Mouse (Mus musculus) stomach, embryonic 15.5 days (tissue): ENCODE measurements around the gene Zfp217. TPM values are rescaled to one million over a fixed set of nuclear protein-coding genes. Genes with fewer than 3 reads are reported as not detected.

Experiments
- ATAC-seq: fragments of 200-750 bp; cut with Nextera tagmentation; 2 replicates; pipeline ENCODE4 v1.8.0; 2017; ENCODE audit warnings: low read depth, moderate number of reproducible peaks, moderate TSS enrichment; ENCODE audit not compliant: insufficient read depth, low FRiP score
- H3K27ac ChIP-seq: fragments of 300-500 bp; sonication (generic); 2 replicates; pipeline ENCODE4 v1.5.1; 2015; ENCODE audit warnings: mild to moderate bottlenecking, inconsistent platforms
- H3K27me3 ChIP-seq: fragments of 300-500 bp; sonication (generic); replicated peaks from 2 replicates; pipeline ENCODE4 v1.6.1; 2015; ENCODE audit warnings: inconsistent platforms
- H3K36me3 ChIP-seq: fragments of 300-500 bp; sonication (generic); 2 replicates; pipeline ENCODE4 v1.6.1; 2015; ENCODE audit warnings: inconsistent platforms
- H3K4me1 ChIP-seq: fragments of 300-500 bp; sonication (generic); 2 replicates; pipeline ENCODE4 v1.6.1; 2015; ENCODE audit warnings: inconsistent platforms
- H3K4me2 ChIP-seq: fragments of 300-500 bp; sonication (generic); 2 replicates; pipeline ENCODE4 v1.6.1; 2015; ENCODE audit warnings: mild to moderate bottlenecking, inconsistent platforms
- H3K4me3 ChIP-seq: fragments of 300-500 bp; sonication (generic); replicated peaks from 2 replicates; pipeline ENCODE4 v1.5.1; 2015; ENCODE audit warnings: inconsistent platforms
- H3K9ac ChIP-seq: fragments of 300-500 bp; sonication (generic); 2 replicates; pipeline ENCODE4 v1.6.1; 2015; ENCODE audit warnings: inconsistent platforms
- H3K9me3 ChIP-seq: fragments of 300-500 bp; sonication (generic); 2 replicates; pipeline ENCODE4 v1.6.1; 2016; ENCODE audit warnings: inconsistent platforms
- WGBS: fragments of 180-500 bp; shearing (Covaris S2); methylation state at CpG from one replicate; pipeline ENCODE4 v1.1.7; 2015; 5-methylcytosine and 5-hydroxymethylcytosine counted together
- polyA plus RNA-seq: library from polyadenylated mRNA; unstranded; fragments of >200 nt; fragmentation: Nextera tagmentation; extraction: Ambion mirVana; gene quantifications from 2 replicates; pipeline ENCODE4 v1.2.1, GENCODE M21; 2015

Gene Zfp217
- polyA plus RNA-seq, 1 experiment from 2014 or later, result 4.0 TPM

DNA sequence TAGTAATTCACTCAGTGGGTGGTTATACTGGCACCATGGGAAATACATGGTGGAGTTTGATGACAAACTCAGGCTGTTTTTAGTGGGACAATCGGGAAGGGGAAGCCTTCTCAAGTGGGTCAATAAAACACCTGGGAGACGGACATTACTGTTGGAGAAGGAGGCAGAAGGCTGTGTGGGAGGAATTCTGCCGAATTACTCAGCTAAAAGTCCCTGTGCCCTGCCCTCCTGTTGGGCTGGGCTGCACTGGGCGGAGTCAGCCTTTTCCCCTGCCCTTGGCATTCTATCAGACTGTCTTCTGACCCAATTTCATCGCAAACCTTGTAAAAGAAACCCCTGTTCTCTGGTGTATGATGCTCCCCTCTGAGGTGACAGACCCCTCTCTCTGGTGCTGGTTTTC is 10.3 kb upstream of the Zfp217 start:
- no peaks in the 10 kb centered on the region for H3K27me3 ChIP-seq
- WGBS, result 38% methylated on average over 5 of the region's 5 CpGs
- no peak overlapping the region for H3K4me2 ChIP-seq
- H3K4me1 ChIP-seq, result peaks cover 19% of the 10 kb centered on the region
- H3K36me3 ChIP-seq, result no peaks in the 10 kb centered on the region
- H3K4me3 ChIP-seq, result no peak overlapping the region
- H3K9me3 ChIP-seq, result no peaks in the 10 kb centered on the region
- H3K27ac ChIP-seq, result no peak overlapping the region
- ATAC-seq, result peak; percentile 81
- H3K9ac ChIP-seq, result no peak overlapping the region

DNA sequence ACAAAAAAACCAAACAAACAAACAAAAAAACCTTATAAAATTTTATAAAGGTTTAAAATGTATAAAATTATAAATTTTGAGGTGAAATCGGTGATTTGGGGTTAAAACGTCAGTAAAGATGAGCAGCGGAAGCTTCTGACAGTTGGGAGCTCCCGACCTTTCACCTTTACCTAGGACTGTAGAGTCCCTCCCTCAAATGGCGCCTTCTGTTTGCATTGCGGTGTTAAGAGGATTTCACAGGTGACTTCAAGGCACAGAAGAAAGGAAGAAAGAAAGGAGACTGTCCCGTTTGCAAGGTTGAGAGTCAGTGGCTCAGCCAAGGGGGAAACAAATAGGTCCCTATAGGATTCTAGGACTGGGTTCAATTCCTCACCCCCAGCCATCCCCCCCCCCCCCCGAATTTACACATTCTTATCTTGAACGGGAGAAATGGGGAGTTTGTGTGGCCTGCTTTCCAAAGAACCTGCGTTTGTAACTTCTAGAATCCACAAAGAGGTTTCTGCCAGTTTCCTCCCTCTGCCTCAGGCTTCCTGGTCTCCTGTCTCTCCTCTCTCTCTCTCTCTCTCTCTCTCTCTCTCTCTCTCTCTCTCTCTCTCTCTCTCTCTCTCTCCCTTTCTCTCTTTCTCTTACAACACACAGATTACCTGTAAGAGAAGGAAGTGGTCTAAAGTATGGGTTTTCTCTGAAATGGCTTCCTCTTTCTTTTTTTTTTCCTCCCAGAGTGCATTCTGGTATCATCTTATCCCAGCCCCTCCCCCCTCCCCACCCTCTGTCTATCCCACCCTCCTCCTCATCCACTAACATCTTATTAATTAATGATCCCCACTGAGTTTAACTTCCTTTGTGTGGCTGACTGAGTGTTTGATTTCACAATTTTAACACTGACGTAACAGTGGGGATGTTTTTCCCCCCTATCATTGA is 9.6 kb upstream of the Zfp217 start:
- Histone ChIP-seq H3K4me1 (peaks cover 25% of the 10 kb centered on the region), H3K4me2 (no peak overlapping the region), H3K4me3 (no peak overlapping the region), H3K9me3 (no peaks in the 10 kb centered on the region), H3K9ac (no peak overlapping the region), H3K27ac (no peak overlapping the region), H3K36me3 (no peaks in the 10 kb centered on the region), H3K27me3 (no peaks in the 10 kb centered on the region)
- 42% methylated on average over 11 of the region's 11 CpGs for WGBS
- no peak for ATAC-seq

DNA sequence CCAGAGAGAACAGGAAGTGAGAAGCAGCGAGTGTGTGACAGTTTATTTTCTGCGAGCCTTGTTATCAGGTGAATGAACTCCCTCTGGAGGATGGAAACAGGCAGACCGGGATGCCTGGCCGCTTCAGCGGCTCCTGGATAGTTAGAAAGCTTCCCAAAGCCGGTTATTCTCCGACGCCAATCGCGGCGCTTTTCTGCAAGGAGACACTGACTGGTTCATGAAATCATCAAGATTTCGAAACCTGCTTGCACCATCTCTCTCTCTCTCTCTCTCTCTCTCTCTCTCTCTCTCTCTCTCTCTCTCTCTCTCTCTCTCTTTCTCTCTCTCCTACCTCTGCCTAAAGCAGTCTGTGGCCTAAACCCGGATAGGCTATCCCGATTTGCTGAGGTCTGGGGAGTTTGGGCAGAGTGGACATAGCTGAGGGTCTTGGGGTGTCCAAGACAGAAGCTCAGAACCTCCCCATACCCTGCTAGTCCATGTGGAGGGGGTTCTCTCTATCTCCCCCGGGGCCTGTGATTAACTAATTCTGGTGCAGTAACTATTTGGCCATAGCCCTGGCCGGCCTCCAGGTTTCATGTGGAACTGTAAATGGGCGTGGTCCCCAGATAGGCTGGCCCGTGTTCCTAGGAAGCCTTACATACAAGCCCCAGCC is 7.3 kb upstream of the Zfp217 start:
- peak; percentile 54; the same call in 1 of the 2 replicates for ATAC-seq

DNA sequence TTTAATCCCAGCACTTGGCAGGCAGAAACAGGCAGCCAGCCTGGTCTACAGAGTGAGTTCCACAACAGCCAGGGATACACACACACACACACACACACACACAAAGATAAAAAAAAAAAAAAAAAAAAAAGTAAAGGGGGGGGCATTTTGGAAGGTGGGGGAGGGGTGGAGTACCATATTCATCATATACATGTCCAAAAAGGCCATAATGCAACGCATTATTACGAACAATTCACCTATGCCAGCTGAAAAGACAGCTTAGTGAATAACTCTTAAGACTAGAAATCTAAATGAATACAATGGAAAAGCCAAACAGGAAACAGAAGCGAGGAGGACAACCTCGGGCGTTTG is 6.8 kb upstream of the Zfp217 start:
- peak overlapping the region; percentile 66 for H3K4me2 ChIP-seq
- ATAC-seq, result no peak

More for the DNA sequence above, 7.3 kb upstream of the Zfp217 start:
- Histone ChIP-seq H3K4me2 (peak overlapping the region; percentile 66), H3K9ac (no peak overlapping the region), H3K4me1 (peaks cover 31% of the 10 kb centered on the region), H3K27me3 (no peaks in the 10 kb centered on the region), H3K36me3 (no peaks in the 10 kb centered on the region), H3K27ac (peak overlapping the region; percentile 84), H3K9me3 (no peaks in the 10 kb centered on the region), H3K4me3 (peak overlapping the region; percentile 33)
- WGBS, result 5% methylated on average over 18 of the region's 18 CpGs

DNA sequence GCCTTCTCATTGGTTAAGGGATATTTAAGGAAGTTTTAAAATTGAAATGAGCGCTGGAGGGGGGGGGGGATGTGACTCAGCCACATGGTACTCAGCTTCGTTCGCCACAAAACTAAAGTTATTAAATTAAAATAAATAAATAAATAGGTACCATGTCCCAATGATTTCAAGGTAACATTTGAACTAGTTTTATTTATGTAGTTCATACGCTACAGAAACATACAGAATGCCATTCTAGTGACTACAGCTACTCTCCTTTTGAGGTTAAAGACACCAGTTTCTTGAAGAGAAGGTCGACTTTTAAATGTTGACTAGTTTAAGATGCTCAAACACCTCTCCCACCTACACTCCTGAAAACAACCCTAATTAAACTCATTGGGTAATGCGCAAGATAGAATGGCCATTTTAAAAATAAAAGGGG is 6.4 kb upstream of the Zfp217 start:
- Histone ChIP-seq H3K9ac (no peak overlapping the region), H3K4me2 (peak overlapping the region; percentile 66), H3K27ac (peak overlapping the region; percentile 84; the same call in 1 of the 2 replicates), H3K27me3 (no peaks in the 10 kb centered on the region), H3K4me3 (peak overlapping the region; percentile 33; the same call in 1 of the 2 replicates), H3K36me3 (no peaks in the 10 kb centered on the region), H3K4me1 (peaks cover 31% of the 10 kb centered on the region), H3K9me3 (no peaks in the 10 kb centered on the region)
- no peak for ATAC-seq
- WGBS, result 29% methylated on average over 6 of the region's 6 CpGs

More for the DNA sequence above, 6.8 kb upstream of the Zfp217 start:
- Histone ChIP-seq H3K27me3 (no peaks in the 10 kb centered on the region), H3K4me1 (peaks cover 31% of the 10 kb centered on the region), H3K4me3 (peak overlapping the region; percentile 33), H3K27ac (peak overlapping the region; percentile 84), H3K36me3 (no peaks in the 10 kb centered on the region), H3K9me3 (no peaks in the 10 kb centered on the region), H3K9ac (no peak overlapping the region)
- 3% methylated on average over 5 of the region's 5 CpGs for WGBS

DNA sequence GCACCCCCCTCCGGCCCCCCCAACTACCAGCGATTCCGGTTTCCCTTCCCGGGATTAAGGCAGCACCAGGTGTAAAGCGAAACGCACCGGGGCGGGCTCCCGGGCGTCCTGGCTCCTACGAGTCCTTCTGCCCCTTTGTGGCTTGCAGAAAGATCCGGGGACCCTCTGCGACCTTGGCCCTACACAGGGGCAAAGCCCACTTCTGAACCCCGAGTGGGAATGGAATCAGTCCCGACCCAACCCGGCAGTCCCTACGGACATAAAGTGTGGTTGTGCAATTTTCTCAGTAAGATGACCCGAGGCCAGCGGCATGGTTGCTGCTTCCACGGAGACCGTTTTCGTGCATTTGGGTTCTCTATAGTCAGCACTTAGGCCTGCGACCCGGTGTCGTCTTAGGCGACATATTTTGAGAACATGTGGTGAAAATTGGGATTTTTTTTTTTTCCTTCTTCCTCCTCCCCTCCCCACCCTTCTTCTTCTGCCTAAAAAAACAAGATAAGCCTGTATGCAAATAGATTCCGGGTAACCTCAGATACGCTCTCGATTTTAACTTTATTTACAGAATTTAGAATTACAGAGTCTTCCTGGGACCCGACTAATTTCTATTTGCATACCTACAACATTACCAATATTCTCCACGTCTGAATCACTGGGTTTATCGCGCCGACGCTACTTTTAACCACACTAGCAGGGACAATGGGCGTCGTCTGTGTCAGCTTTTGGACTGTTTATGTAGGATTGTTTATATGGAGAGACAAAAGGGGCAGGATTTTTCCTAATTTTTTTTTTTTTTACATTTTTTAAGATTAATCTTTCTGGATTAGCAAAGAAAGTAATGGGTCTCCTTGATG is 5.7 kb upstream of the Zfp217 start:
- H3K4me1 ChIP-seq, result peaks cover 31% of the 10 kb centered on the region
- WGBS, result 5% methylated on average over 37 of the region's 37 CpGs
- peak overlapping the region; percentile 32; the same call in 1 of the 2 replicates for H3K9ac ChIP-seq
- H3K27me3 ChIP-seq, result no peaks in the 10 kb centered on the region
- no peak for ATAC-seq
- peak overlapping the region; percentile 81 for H3K27ac ChIP-seq
- H3K36me3 ChIP-seq, result no peaks in the 10 kb centered on the region
- H3K4me2 ChIP-seq, result peak overlapping the region; percentile 66
- peak overlapping the region; percentile 44 for H3K4me3 ChIP-seq
- H3K9me3 ChIP-seq, result no peaks in the 10 kb centered on the region

DNA sequence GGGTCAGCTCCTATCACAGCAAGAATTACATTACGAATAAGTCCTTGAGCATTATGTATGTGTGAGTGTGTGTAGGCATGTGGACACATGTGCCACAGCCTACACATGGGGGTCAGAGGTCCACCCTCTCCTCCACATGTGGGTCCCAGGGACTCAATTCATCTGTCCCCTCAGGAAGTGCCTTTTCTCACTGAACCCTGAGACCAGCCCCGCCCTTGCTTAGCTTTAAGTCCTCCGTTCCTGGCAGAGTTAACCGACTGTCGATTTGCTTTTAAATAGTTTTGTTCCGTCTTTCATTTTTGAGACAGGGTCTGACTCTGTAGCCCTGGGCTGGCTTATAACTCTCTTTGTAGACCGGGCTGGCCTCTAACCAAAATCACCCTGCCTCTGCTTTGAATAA is 5.0 kb upstream of the Zfp217 start:
- ATAC-seq, result peak; percentile 36
- 31% methylated on average over 7 of the region's 7 CpGs for WGBS
- H3K4me1 ChIP-seq, result peaks cover 26% of the 10 kb centered on the region
- H3K4me3 ChIP-seq, result peak overlapping the region; percentile 44; the same call in 1 of the 2 replicates
- H3K9me3 ChIP-seq, result no peaks in the 10 kb centered on the region
- no peak overlapping the region for H3K9ac ChIP-seq
- H3K27ac ChIP-seq, result peak overlapping the region; percentile 81
- no peaks in the 10 kb centered on the region for H3K36me3 ChIP-seq
- no peaks in the 10 kb centered on the region for H3K27me3 ChIP-seq
- H3K4me2 ChIP-seq, result peak overlapping the region; percentile 66

DNA sequence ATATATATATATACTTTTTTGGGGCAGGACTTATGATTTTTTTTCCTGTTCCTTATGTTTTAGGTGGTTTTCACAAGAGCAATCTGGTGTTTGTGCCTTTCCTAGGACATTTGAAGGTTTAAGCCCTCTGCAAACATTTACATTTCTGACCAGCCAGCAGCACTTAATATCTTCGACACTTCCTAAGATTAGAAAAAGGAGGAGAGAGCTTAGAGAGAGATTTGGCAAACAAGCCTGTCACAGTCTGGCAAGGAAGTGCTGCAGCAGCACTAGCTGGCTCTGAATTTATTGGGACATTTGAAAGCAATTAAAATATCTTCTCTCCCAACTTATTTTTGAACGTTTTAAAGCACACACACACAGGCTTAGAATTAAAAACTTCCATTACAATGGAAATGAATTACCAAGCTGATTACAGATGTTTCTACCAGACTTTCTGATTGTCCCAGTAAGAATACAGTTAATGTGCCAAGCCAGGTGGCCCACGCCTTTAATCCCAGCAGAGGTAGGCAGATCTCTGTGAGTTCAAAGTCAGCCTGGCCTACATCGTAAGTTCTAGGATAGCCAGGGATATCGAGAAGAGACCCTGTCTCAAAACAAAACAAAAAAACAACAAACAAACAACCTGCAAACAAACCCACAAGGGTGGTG is 4.3 kb upstream of the Zfp217 start:
- no peak overlapping the region for H3K9ac ChIP-seq
- H3K27me3 ChIP-seq, result no peaks in the 10 kb centered on the region
- H3K4me1 ChIP-seq, result peaks cover 28% of the 10 kb centered on the region
- 46% methylated on average over 5 of the region's 5 CpGs for WGBS
- no peaks in the 10 kb centered on the region for H3K9me3 ChIP-seq
- H3K4me3 ChIP-seq, result no peak overlapping the region
- no peak for ATAC-seq
- H3K36me3 ChIP-seq, result no peaks in the 10 kb centered on the region
- H3K27ac ChIP-seq, result peak overlapping the region; percentile 81; the same call in 1 of the 2 replicates
- no peak overlapping the region for H3K4me2 ChIP-seq

DNA sequence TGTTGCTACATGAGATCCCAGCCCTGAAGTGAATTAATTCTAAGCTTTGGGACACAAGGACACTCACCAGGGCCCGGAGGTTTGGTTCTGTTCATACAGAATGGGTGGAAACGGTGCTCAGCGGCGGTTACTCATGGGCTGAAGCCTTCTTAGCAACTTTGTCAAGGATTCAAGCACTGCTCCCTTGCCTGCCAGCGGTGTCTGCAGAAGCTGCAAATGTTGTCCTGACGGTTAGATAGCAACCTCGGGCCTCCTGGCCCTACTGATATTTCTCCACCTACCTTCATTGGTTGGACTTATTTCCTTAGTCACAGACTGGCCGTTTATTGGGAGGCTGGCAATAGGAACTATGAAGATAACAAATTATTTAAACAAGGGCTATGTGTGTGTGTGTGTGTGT is 3.6 kb upstream of the Zfp217 start:
- peak overlapping the region; percentile 31; the same call in 1 of the 2 replicates for H3K27ac ChIP-seq
- no peak overlapping the region for H3K4me2 ChIP-seq
- no peaks in the 10 kb centered on the region for H3K36me3 ChIP-seq
- H3K27me3 ChIP-seq, result no peaks in the 10 kb centered on the region
- H3K4me1 ChIP-seq, result peaks cover 28% of the 10 kb centered on the region
- H3K9me3 ChIP-seq, result no peaks in the 10 kb centered on the region
- peak; percentile 74 for ATAC-seq
- H3K4me3 ChIP-seq, result no peak overlapping the region
- WGBS, result 60% methylated on average over 8 of the region's 8 CpGs
- H3K9ac ChIP-seq, result no peak overlapping the region

DNA sequence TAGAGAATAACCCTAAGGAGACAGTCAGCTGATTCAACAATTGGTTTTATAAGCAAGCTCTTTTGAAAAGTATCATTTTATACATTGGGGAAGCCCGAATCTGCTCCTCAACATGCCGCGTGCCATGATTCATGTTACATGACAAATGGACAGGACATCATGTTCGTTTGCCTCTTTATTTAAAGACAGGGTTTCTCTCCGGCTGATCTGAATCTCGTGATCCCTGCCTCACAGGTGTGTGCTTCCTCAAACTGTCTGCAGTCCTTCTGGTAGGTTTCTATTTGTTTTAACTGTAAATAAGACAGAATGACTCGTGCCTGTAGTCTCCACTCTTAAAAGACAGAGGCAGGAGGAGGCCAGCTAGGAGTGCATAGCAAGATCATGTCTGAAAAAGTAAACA is 925 bp upstream of the Zfp217 start:
- WGBS, result 51% methylated on average over 7 of the region's 7 CpGs
- Histone ChIP-seq H3K27me3 (no peaks in the 10 kb centered on the region), H3K27ac (no peak overlapping the region), H3K36me3 (no peaks in the 10 kb centered on the region), H3K4me1 (peaks cover 17% of the 10 kb centered on the region), H3K4me2 (no peak overlapping the region), H3K9ac (no peak overlapping the region), H3K9me3 (no peaks in the 10 kb centered on the region), H3K4me3 (no peak overlapping the region)
- ATAC-seq, result no peak

DNA sequence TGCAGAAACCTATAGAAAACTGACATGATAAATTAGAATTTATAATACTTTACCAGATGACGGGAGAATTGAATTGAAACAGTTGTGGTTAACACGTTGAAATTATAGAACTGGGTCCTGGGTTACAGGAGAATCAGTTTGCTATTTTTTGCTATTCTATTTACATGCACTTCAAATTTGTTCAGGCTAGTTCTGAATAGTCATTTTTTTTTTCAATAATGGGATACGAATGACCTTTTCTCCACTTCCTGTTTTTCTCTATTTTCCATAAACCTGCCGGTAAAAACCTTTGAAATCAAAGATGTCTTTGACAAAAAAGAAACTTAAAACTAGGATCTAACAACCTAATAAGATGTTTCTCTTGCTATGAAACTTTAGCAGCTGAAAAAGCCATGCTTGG is 733 bp downstream of the Zfp217 start:
- Histone ChIP-seq H3K9me3 (no peaks in the 10 kb centered on the region), H3K4me2 (peak overlapping the region; percentile 17), H3K27me3 (no peaks in the 10 kb centered on the region), H3K4me1 (0 out of 2 replicates have a peak, but pooled peaks cover 5% of the 10 kb centered on the region), H3K27ac (peak overlapping the region; percentile 13; the same call in 1 of the 2 replicates), H3K4me3 (no peak overlapping the region), H3K36me3 (no peaks in the 10 kb centered on the region), H3K9ac (no peak overlapping the region)
- WGBS, result 59% methylated on average over 4 of the region's 4 CpGs
- no peak for ATAC-seq
